Mouse (Mus musculus) C2C12 (cell line): ENCODE data around the gene Copa.

Experiments used
- CTCF ChIP-seq: IDR thresholded peaks from one replicate; pipeline ENCODE4 v1.5.1; 2011; ENCODE audit not compliant: control insufficient read depth, insufficient read depth, insufficient read length
- MAX ChIP-seq: IDR thresholded peaks from one replicate; pipeline ENCODE4 v1.6.1; 2011; ENCODE audit warnings: mild to moderate bottlenecking, control low read depth
- MYOD1 ChIP-seq: IDR thresholded peaks from one replicate; pipeline ENCODE4 v1.6.1; 2011; ENCODE audit warnings: low read depth; ENCODE audit not compliant: control insufficient read depth, insufficient read length

- no peak for TF ChIP-seq MYOD1
- TF ChIP-seq CTCF = no peak
- TF ChIP-seq MAX = no peak
These were observed 87.5 kb downstream of the Copa start for GRCm38 (mm10) chr1:172169809-172170208.
